Mouse (Mus musculus) right cerebral cortex, adult 18-20 months (tissue): ENCODE measurements at regions not wholly inside any gene's neighbourhood (a gene's known extent, or its start where the extent isn't known, plus 50 kb on each side); places are given as distances from the start of the nearest gene placed in this dataset.

Experiments used
- DNase-seq: peaks from one replicate; pipeline ENCODE4 v3.0.0; 2022; ENCODE audit warnings: mixed read lengths

DNA sequence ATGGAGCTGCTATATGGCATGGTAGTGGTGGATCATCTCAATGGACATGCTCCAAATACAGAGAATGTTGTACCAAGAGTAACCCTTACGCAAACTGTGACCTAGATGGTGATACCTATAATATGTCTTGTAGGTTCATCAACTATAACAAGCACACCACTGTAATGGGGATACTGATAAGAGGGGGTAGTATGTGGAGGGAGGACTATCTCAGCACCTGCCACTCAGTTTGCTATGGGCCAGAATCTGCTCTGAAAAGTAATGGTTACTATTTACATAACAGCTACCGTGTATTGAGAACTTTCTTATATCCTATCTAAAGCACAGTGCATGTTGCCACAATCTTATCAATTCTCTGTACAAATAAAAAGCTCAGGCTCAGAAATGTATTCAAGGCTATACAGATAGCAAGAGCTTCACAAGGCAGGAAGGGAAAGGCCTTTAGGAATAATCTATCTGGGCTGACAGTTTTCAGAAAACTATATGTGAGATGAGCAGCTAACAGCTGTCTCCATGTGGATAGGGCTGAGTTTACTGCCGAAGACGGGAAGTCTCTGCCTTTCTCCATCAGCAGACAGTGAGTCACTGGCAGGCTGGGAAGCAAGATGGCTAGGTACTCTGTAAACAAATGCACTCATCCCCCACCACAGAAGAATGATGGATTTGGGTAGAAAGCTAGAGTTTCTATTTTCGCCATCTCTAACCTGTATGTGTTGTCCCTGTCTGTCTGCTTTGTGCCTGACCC, 77.1 kb upstream of the Nck2 start:
- DNase-seq, result no peak

DNA sequence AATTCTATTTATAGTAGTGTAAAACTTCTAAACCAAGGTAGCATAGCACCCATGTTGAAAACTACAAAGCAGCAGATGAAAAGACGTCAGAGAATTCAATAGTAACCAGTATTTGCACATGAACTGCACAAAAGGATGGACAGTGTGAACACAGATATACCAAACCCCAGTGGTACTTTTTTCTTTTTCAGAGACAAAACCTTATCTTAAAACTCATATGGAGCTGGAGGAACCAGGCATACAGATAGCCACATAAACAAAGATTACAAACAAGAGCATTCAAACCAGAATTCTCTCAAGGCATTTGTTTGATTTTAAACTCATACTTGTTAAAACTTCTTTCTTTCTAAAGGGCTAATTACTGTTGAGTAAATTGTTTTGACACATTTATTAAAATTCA, 72.5 kb upstream of the Nck2 start:
- DNase-seq, result no peak

DNA sequence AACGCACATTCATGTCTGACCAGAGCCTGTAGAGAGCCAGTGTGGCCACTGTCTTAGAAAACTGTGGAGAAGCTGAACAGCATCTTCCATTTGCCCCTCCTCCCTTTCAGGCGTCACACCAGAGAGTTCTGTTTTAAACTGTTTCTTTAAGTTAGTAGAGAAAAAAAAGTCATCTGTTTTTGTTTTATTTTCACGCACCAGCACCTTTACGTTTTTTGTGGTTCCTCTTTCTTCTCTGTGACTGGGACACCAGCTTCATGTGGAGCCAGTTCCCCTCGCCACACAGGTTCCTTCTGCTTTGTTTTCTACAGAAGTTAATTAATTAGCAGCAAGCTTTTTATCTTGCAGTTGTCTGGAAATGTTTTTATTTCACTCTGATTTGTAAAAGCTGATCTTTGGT, 69.4 kb upstream of the Nck2 start:
- no peak for DNase-seq

DNA sequence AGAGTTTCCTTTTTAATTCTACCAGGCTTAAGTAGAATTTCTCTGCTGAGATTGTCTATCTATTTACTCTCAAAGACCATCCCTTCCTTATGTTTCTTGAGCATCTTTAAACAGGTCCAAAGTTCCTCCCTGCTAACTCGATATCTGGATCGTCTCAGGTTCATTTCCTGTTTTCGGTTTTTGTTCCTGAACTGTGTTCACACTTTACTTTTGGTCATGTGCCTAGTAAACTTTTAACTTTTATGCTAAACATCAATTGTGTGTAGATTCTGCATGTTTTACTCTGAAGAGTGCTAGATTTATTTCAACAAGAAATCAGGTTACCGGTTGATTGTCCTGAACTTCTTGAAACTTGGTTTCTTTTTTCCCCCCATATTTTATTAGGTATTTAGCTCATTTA, 68.5 kb upstream of the Nck2 start:
- no peak for DNase-seq

DNA sequence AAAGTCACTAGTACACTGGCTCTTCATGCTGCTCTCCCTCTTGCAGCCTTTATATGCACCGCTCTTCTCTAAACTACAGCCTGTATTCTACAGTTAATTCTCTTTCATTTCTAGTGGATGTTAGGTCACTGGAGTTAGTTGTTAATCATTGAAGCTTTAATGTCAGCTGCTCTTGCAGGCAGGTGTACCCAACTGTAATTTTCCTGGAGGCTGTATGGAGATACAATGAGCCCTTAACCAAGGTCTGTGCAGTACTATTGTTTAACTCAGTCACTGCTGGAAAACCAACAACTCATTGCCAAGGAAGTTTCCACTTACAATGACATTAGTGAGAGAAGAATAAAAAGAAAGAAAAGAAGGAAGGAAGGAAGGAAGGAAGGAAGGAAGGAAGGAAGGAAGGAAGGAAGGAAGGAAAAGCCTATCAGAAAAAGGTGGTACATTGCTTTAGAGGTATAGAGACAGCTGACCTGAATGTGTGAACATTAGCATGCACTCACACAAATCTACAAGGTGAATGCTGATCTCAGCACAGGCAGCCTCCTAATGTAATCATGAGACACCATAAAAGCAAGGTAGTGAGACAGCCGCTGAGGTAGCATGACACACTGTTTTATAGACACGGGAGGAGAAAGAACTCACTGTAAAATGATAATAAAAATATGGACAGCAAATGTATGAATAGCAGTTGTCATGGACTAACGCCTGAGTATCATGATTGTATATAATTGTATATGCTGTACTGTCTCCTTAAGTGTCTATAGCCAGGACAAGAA, 66.7 kb upstream of the Nck2 start:
- DNase-seq, result no peak

DNA sequence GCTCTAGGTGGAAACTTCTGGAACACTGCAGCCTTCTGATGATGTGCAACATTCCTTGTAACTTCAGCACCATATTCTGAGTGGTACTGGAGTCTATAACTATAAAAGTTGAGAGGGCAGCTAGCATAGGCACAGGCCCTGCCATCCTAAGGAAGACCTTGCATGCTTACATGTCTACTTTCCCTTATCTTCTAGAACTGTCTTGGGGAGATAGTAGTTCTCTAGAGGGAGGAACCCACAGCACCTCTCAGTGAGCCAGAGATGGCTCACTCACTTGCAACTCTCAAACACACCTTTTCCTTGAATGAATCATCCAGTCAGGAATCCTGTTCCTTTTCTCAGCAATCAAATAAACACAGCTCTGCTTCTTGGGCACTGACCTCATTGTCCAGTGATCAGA, 59.4 kb upstream of the Nck2 start:
- no peak for DNase-seq

DNA sequence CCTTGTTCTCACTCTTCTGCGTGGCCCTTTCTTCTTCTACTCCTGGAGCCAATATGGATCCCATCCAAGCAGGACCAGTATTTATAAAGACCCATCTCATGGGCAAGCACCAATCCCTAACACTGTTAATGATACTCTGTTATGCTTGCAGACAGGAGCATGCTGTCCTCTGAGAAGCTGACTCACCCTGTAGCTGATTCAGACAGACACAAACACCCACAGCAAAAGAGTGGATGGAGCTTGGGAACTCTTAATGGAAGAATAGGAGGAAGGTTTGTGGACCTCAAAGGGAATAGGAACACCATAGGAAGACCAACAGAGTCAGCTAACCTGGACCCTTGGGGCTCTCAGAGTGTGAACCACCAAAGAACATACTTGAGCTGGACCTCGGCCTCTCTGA, 50.3 kb upstream of the Nck2 start:
- peak; percentile 11 for DNase-seq
